Mouse (Mus musculus) small intestine, adult 2 months (tissue): Measurements from ENCODE around the gene Icam4. TPM values are rescaled to one million over a fixed set of nuclear protein-coding genes. Genes with fewer than 3 reads are reported as not detected.
A peak's percentile ranks its signal among the peaks of the same experiment; 100 is the strongest.

Experiments used
- H3K27ac ChIP-seq: fragments of 200-500 bp; 2 replicates; pipeline ENCODE4 v1.5.1; 2012; ENCODE audit warnings: low read depth, low read length, control low read depth, inconsistent platforms; ENCODE audit not compliant: insufficient read depth
- H3K27me3 ChIP-seq: fragments of 200-500 bp; 2 replicates; pipeline ENCODE4 v1.6.1; 2012; ENCODE audit warnings: mild to moderate bottlenecking, moderate library complexity, low read length, inconsistent platforms; ENCODE audit not compliant: control insufficient read depth, insufficient read depth
- H3K36me3 ChIP-seq: fragments of 200-500 bp; 2 replicates; pipeline ENCODE4 v1.6.1; 2012; ENCODE audit warnings: mild to moderate bottlenecking, low read length, control low read depth, inconsistent platforms; ENCODE audit not compliant: control insufficient read depth, insufficient read depth
- H3K4me1 ChIP-seq: fragments of 200-500 bp; 2 replicates; pipeline ENCODE4 v1.6.1; 2012; ENCODE audit warnings: low read length, inconsistent platforms, mixed read lengths; ENCODE audit not compliant: control insufficient read depth, insufficient read depth, insufficient read length
- H3K4me3 ChIP-seq: fragments of 200-500 bp; 2 replicates; pipeline ENCODE4 v1.5.1; 2012; ENCODE audit warnings: low read depth, mild to moderate bottlenecking, control low read depth, inconsistent platforms, low read length, moderate library complexity
- CTCF ChIP-seq: fragments of 200-500 bp; IDR thresholded peaks from 2 replicates; pipeline ENCODE4 v1.5.1; 2012; ENCODE audit warnings: low read depth, mild to moderate bottlenecking, control low read depth, inconsistent platforms, low read length, moderate library complexity, mixed read lengths; ENCODE audit not compliant: insufficient replicate concordance, insufficient read length; ENCODE audit errors: extremely low read depth
- POLR2A ChIP-seq: fragments of 200-500 bp; IDR thresholded peaks from 2 replicates; pipeline ENCODE4 v1.6.1; 2012; ENCODE audit warnings: low read depth, mild to moderate bottlenecking, control low read depth, inconsistent platforms, low read length, moderate library complexity
- WGBS: fragments of 180-500 bp; shearing (Covaris S2); methylation state at CpG from one replicate; pipeline ENCODE4 v1.1.7; 2018; 5-methylcytosine and 5-hydroxymethylcytosine counted together
- polyA plus RNA-seq: library from polyadenylated mRNA; depleted of rRNA; stranded (reverse); fragments of >200 nt; gene quantifications from 2 replicates; pipeline ENCODE4 v1.2.3, GENCODE M21; 2012; rRNA removed

Gene Icam4
- polyA plus RNA-seq, 1 experiment: 0.32 TPM

DNA sequence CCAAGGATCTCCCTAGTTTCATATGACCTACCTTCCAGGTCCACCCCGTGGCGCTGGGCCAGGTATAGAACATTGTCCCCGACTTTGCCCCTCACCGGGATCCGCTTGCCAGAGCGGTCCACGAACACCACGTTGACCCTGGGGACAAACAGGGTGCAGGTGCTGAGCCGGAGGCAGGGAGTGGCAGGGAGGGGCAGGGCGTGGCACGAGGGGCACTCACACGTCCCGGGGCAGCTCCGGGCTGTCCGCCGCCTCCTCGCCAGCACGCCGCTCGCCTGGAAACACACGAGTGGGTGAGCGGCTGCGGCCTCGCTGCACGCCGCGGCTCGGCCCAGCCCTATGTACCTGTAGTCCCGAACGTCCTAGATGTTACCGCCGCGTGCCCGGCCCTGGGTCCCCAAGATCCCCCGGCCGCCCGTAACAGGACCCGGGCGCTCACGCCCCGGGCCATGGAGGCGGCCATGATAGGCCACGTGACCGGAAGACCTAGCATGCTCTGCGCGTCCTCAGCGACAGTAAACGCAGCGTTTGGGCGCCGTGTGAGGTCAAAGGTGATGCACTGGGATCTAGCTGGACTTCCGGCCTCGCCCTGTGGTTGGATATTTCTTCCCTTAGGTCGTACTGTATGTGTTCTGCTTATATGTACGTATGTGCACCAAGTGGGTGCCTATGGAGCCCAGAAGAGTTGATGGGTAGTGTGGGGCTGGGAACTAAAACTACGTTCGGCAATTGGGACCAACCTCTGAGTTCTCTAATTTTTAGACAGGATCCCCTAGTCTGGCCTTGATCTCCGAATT is 44.1 kb downstream of the Icam4 start, which contains the start of the genes Gm49373 and Fdx1l:
Gm49373 (minus strand) TSS at position 53 of the 797 bp plus-strand sequence.
Fdx1l (minus strand) TSS at position 571 of the 797 bp plus-strand sequence.
- WGBS: 1% methylated on average over 58 of the region's 58 CpGs

GRCm38 (mm10) chr9:21074173-21074572 is 45.0 kb downstream of the Icam4 start:
- TF ChIP-seq POLR2A (no peak), CTCF (no peak)
- Histone ChIP-seq H3K36me3 (peaks cover 36% of the 10 kb centered on the region), H3K27me3 (no peaks in the 10 kb centered on the region), H3K4me1 (peaks cover 2% of the 10 kb centered on the region; the same call in 1 of the 2 replicates), H3K27ac (no peak overlapping the region), H3K4me3 (no peak overlapping the region)
- WGBS: 56% methylated on average over 1 of the region's 1 CpGs

More for the DNA sequence above, 44.1 kb downstream of the Icam4 start, which contains the start of the genes Gm49373 and Fdx1l:
- Histone ChIP-seq H3K27me3 (no peaks in the 10 kb centered on the region), H3K27ac (peak within 1 kb of the TSS; percentile 72), H3K36me3 (peaks cover 27% of the 10 kb centered on the region), H3K4me1 (peaks cover 2% of the 10 kb centered on the region; the same call in 1 of the 2 replicates), H3K4me3 (peak within 1 kb of the TSS; percentile 79)
- TF ChIP-seq POLR2A (peak; percentile 30; the same call in 1 of the 2 replicates), CTCF (no peak)

GRCm38 (mm10) chr9:21075625-21076024 is 46.5 kb downstream of the Icam4 start:
- H3K27me3 ChIP-seq: no peaks in the 10 kb centered on the region
- H3K27ac ChIP-seq: no peak overlapping the region
- H3K4me3 ChIP-seq: no peak overlapping the region
- H3K36me3 ChIP-seq: peaks cover 51% of the 10 kb centered on the region
- WGBS: 97% methylated on average over 3 of the region's 3 CpGs
- H3K4me1 ChIP-seq: peaks cover 2% of the 10 kb centered on the region; the same call in 1 of the 2 replicates
- no peak for TF ChIP-seq POLR2A
- no peak for TF ChIP-seq CTCF

Other genes with a start within 250 kb of the Icam4 start
- gene Col5a3, start 214.3 kb upstream of the Icam4 start, polyA plus RNA-seq: 2.1 and 2.4 TPM in 2 replicates
- not detected in 2 replicates for gene Rdh8, start 210.9 kb upstream of the Icam4 start, polyA plus RNA-seq
- gene A230050P20Rik, start 160.7 kb upstream of the Icam4 start, polyA plus RNA-seq: 22.3 and 37.9 TPM in 2 replicates
- gene Angptl6, start 149.6 kb upstream of the Icam4 start, polyA plus RNA-seq: 4.3 and 8.0 TPM in 2 replicates
- gene Ppan, start 141.2 kb upstream of the Icam4 start, polyA plus RNA-seq: 33.4 and 42.2 TPM in 2 replicates
- gene Eif3g, start 130.8 kb upstream of the Icam4 start, polyA plus RNA-seq: 57.9 and 94.5 TPM in 2 replicates
- gene Dnmt1, start 69.5 kb upstream of the Icam4 start, polyA plus RNA-seq: 10.4 and 21.7 TPM in 2 replicates
- 2.5 and 2.9 TPM in 2 replicates for gene S1pr2, start 52.6 kb upstream of the Icam4 start, polyA plus RNA-seq
- gene Mrpl4, start 26.6 kb upstream of the Icam4 start, polyA plus RNA-seq: 81.8 and 143 TPM in 2 replicates
- 6.8 and 9.4 TPM in 2 replicates for gene Icam1, start 13.4 kb upstream of the Icam4 start, polyA plus RNA-seq
- 0.11 TPM in 2 replicates for gene Icam5, start 2.7 kb downstream of the Icam4 start, polyA plus RNA-seq
- 0.80 TPM in 1 of 2 replicates, not detected in the other for gene Zglp1, start 37.7 kb downstream of the Icam4 start, polyA plus RNA-seq
- 0.09 and 0.16 TPM in 2 replicates for gene Gm49373, start 43.7 kb downstream of the Icam4 start, polyA plus RNA-seq
- 37.0 and 60.8 TPM in 2 replicates for gene Fdx1l, start 44.2 kb downstream of the Icam4 start, polyA plus RNA-seq
- 6.2 and 21.8 TPM in 2 replicates for gene Gm38431, start 62.6 kb downstream of the Icam4 start, polyA plus RNA-seq
- 34.2 and 90.8 TPM in 2 replicates for gene Raver1, start 62.6 kb downstream of the Icam4 start, polyA plus RNA-seq
- gene Tyk2, start 101.9 kb downstream of the Icam4 start, polyA plus RNA-seq: 16.3 and 31.2 TPM in 2 replicates
- 14.4 and 24.9 TPM in 2 replicates for gene Cdc37, start 120.6 kb downstream of the Icam4 start, polyA plus RNA-seq
- 5.1 and 7.1 TPM in 2 replicates for gene Pde4a, start 136.3 kb downstream of the Icam4 start, polyA plus RNA-seq
- gene Keap1, start 210.0 kb downstream of the Icam4 start, polyA plus RNA-seq: 56.6 and 103 TPM in 2 replicates
- 0.08 and 0.18 TPM in 2 replicates for gene S1pr5, start 219.1 kb downstream of the Icam4 start, polyA plus RNA-seq
- 70.1 and 144 TPM in 2 replicates for gene Atg4d, start 235.9 kb downstream of the Icam4 start, polyA plus RNA-seq